In the genomic region with DNA sequence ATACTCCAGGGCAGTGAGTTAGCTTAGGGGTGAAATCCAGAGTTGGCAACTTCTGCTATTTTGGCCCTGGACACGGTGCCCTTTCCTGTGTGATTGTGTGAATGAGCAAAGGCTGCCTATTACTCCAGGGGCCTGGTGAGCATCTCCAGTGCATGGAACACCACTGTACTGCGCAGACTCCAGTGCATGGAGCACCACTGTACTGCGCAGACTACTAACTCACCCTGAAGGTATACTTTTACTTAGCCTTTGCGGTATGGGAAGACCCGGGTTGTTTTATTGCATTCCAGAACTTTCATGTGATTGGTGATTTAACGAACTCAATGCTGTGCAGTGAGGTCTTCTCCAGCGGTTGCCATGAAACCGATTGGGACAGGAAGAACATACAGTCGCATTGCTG, we compare ENCODE assay signal across 19 mouse cellular contexts. TPM values are rescaled to one million over a fixed set of nuclear protein-coding genes. Genes with fewer than 3 reads are reported as not detected.
A peak's percentile ranks its signal among the peaks of the same experiment; 100 is the strongest.
DNase-seq lines count a peak whose midpoint lies in the region; ATAC-seq and TF ChIP-seq lines count a peak whose summit lies in the region.
"Had no signal": no experiment of that assay in that cellular context is flagged by ENCODE, and none has a peak within 500 bp of the region (broad histone marks: within the 10 kb centered on the region; RNA-seq: fewer than 3 reads in every experiment).

No protein-coding gene starts in this region.

- no peak overlapping the region for H3K4me3 ChIP-seq in liver, embryonic 15.5 days (replicated peaks)
- no peak overlapping the region for H3K4me3 ChIP-seq in liver, embryonic 12.5 days
- H3K4me3 ChIP-seq in CH12.LX (replicated peaks in 1 of 3; ENCODE audit: low read depth in 2 of 3, low read length in 2 of 3, poor library complexity in 1 of 3): peak overlapping the region in 1 of 3 experiments; percentile 0
- H3K4me3 ChIP-seq in liver, postnatal 0 days (ENCODE audit: low read depth, low read length): no peak overlapping the region
- H3K4me3 ChIP-seq: hindbrain, embryonic 12.5 days; hindbrain, embryonic 15.5 days had no signal

- 85% methylated on average over 9 of the region's 9 CpGs for WGBS in liver, embryonic 15.5 days (ENCODE audit: insufficient replicate concordance)
- 86% methylated on average over 9 of the region's 9 CpGs for WGBS in liver, embryonic 12.5 days (ENCODE audit: insufficient replicate concordance)
- WGBS in liver, postnatal 0 days (ENCODE audit: insufficient replicate concordance): 88% methylated on average over 9 of the region's 9 CpGs

- TF ChIP-seq RAD21 in CH12.LX (IDR thresholded peaks at IDR 0.05; ENCODE audit: low read depth, low read length): no peak

- peaks cover 32% of the 10 kb centered on the region for H3K79me2 ChIP-seq in CH12.LX (replicated peaks; ENCODE audit: control insufficient read depth, extremely low read depth, insufficient read depth, poor library complexity, severe bottlenecking)

- no peak for TF ChIP-seq POLR2A in CH12.LX (IDR thresholded peaks at IDR 0.05; ENCODE audit: low read depth, low read length)

- H3K4me1 ChIP-seq in liver, embryonic 15.5 days (replicated peaks): peaks cover 64% of the 10 kb centered on the region
- H3K4me1 ChIP-seq in liver, embryonic 12.5 days: peaks cover 70% of the 10 kb centered on the region
- peaks cover 59 to 98% of the 10 kb centered on the region in 2 experiments for H3K4me1 ChIP-seq in CH12.LX (ENCODE audit: control insufficient read depth in 1 of 2, insufficient read depth in 2 of 2)
- H3K4me1 ChIP-seq in liver, postnatal 0 days (ENCODE audit: insufficient read depth): peaks cover 35% of the 10 kb centered on the region

- no peak overlapping the region for H3K9ac ChIP-seq in liver, embryonic 15.5 days
- no peak overlapping the region for H3K9ac ChIP-seq in liver, embryonic 12.5 days
- no peak overlapping the region for H3K9ac ChIP-seq in CH12.LX (ENCODE audit: insufficient read depth, low read depth)
- no peak overlapping the region for H3K9ac ChIP-seq in liver, postnatal 0 days (replicated peaks)
- H3K9ac ChIP-seq: forebrain, postnatal 0 days; hindbrain, embryonic 12.5 days; hindbrain, embryonic 15.5 days had no signal

- no peak overlapping the region for H3K4me2 ChIP-seq in liver, embryonic 15.5 days
- no peak overlapping the region for H3K4me2 ChIP-seq in liver, embryonic 12.5 days
- peak overlapping the region; percentile 53 for H3K4me2 ChIP-seq in CH12.LX (ENCODE audit: insufficient read depth, low read depth, poor library complexity, severe bottlenecking)
- no peak overlapping the region for H3K4me2 ChIP-seq in liver, postnatal 0 days (ENCODE audit: low read depth, low read length)
- H3K4me2 ChIP-seq: heart, embryonic 11.5 days; hindbrain, embryonic 12.5 days; hindbrain, embryonic 15.5 days had no signal

- H3K27ac ChIP-seq in liver, embryonic 15.5 days (replicated peaks): peak overlapping the region; percentile 25; the same call in 1 of the 2 replicates
- no peak overlapping the region for H3K27ac ChIP-seq in liver, embryonic 12.5 days
- peak overlapping the region; percentile 96 for H3K27ac ChIP-seq in CH12.LX (ENCODE audit: insufficient read depth, low read depth)
- peak overlapping the region; percentile 4; the same call in 1 of the 2 replicates for H3K27ac ChIP-seq in liver, postnatal 0 days (ENCODE audit: low read depth)
- H3K27ac ChIP-seq: hindbrain, embryonic 12.5 days; hindbrain, embryonic 15.5 days had no signal

- H3K27me3 ChIP-seq in liver, embryonic 15.5 days: no peaks in the 10 kb centered on the region
- no peaks in the 10 kb centered on the region for H3K27me3 ChIP-seq in liver, embryonic 12.5 days (replicated peaks)
- H3K27me3 ChIP-seq in CH12.LX (replicated peaks): no peaks in the 10 kb centered on the region
- no peaks in the 10 kb centered on the region for H3K27me3 ChIP-seq in liver, postnatal 0 days (ENCODE audit: insufficient read depth, low read length)
- H3K27me3 ChIP-seq: hindbrain, embryonic 12.5 days; hindbrain, embryonic 15.5 days had no signal

- no peak for TF ChIP-seq CTCF in CH12.LX (conservative IDR thresholded peaks at IDR 0.05 in 1 of 2, IDR thresholded peaks at IDR 0.05 in 1 of 2; ENCODE audit: low read depth in 2 of 2, low read length in 2 of 2)
- no peak for TF ChIP-seq CTCF in liver, postnatal 0 days (IDR thresholded peaks at IDR 0.05; ENCODE audit: low read depth)

- no peak for TF ChIP-seq EP300 in CH12.LX (IDR thresholded peaks at IDR 0.05; ENCODE audit: low read length)
- TF ChIP-seq EP300 in liver, postnatal 0 days (IDR thresholded peaks at IDR 0.05; ENCODE audit: low read depth): no peak

- peaks cover 30% of the 10 kb centered on the region for H3K36me3 ChIP-seq in liver, embryonic 15.5 days (replicated peaks)
- H3K36me3 ChIP-seq in liver, embryonic 12.5 days: peaks cover 52% of the 10 kb centered on the region
- peaks cover 0 to 37% of the 10 kb centered on the region in 2 experiments for H3K36me3 ChIP-seq in CH12.LX (replicated peaks in 1 of 2; ENCODE audit: control insufficient read depth in 1 of 2, insufficient read depth in 1 of 2, low read length in 1 of 2)
- H3K36me3 ChIP-seq in liver, postnatal 0 days (replicated peaks; ENCODE audit: insufficient read depth, low read length): no peaks in the 10 kb centered on the region
- H3K36me3 ChIP-seq: hindbrain, embryonic 15.5 days had no signal

- ATAC-seq in liver, embryonic 15.5 days (ENCODE audit: insufficient read depth): no peak
- no peak for ATAC-seq in liver, embryonic 12.5 days
- ATAC-seq in activated CD4-positive, CD25-positive, alpha-beta regulatory T cell, adult 4 months: peak; percentile 10
- no peak for ATAC-seq in liver, postnatal 0 days
- ATAC-seq: forebrain, embryonic 14.5 days; forebrain, postnatal 0 days had no signal

- in situ Hi-C loops in CH12.LX (cut with MboI; ENCODE audit: low pct_ligation_motif_present, low pct_unique_long_range_greater_than_20kb, low sequenced_read_pairs): loop anchor here (10.0 to 25.0 kb wide), 2 partner anchors 199 to 597 kb away; a partner anchor contains a TSS

- no peak for DNase-seq in CH12.LX (ENCODE audit: extremely low read depth)
- DNase-seq in liver, postnatal 0 days: no peak
- no peak for DNase-seq in kidney, postnatal 25 days
- no peak for DNase-seq in cerebellum, postnatal 10 days
- no peak for DNase-seq in layer of hippocampus, adult 8-10 months (ENCODE audit: low spot score in 2 of 2)
- DNase-seq: adrenal gland, postnatal 10 days; adrenal gland, postnatal 36 days; cerebellum, adult 11 months; cerebellum, adult 2 months; cerebellum, postnatal 14 days; forebrain, postnatal 0 days; heart, adult 11 months had no signal

- no peaks in the 10 kb centered on the region for H3K9me3 ChIP-seq in liver, embryonic 15.5 days (replicated peaks)
- H3K9me3 ChIP-seq in liver, embryonic 12.5 days (replicated peaks): no peaks in the 10 kb centered on the region
- no peaks in the 10 kb centered on the region for H3K9me3 ChIP-seq in CH12.LX (replicated peaks; ENCODE audit: low read length)
- no peaks in the 10 kb centered on the region for H3K9me3 ChIP-seq in liver, postnatal 0 days (ENCODE audit: low read length)
- H3K9me3 ChIP-seq: hindbrain, embryonic 12.5 days; hindbrain, embryonic 15.5 days had no signal

- dilution Hi-C loops in CH12.LX (cut with MboI; ENCODE audit: extremely low pct_ligation_motif_present, extremely low pct_unique_long_range_greater_than_20kb, low sequenced_read_pairs): no loop called here

TF ChIP-seq in CH12.LX, 34 proteins besides CTCF, POLR2A, EP300 and RAD21 (continues in another document):
- TF ChIP-seq ZC3H11A (IDR thresholded peaks at IDR 0.05; ENCODE audit: low read depth, low read length) (no peak), GABPA (IDR thresholded peaks at IDR 0.05; ENCODE audit: insufficient replicate concordance, low read depth, low read length) (no peak), BHLHE40 (IDR thresholded peaks at IDR 0.05; ENCODE audit: low read depth, low read length) (no peak), TCF12 (IDR thresholded peaks at IDR 0.05; ENCODE audit: low read depth, low read length) (no peak), RCOR1 (conservative IDR thresholded peaks at IDR 0.05; ENCODE audit: low read depth, low read length) (no peak), SIN3A (IDR thresholded peaks at IDR 0.05; ENCODE audit: low read length) (no peak), KAT2A (IDR thresholded peaks at IDR 0.05; ENCODE audit: insufficient replicate concordance, low read length) (no peak), E2F4 (IDR thresholded peaks at IDR 0.05; ENCODE audit: insufficient replicate concordance, low read depth, low read length) (no peak), JUN (IDR thresholded peaks at IDR 0.05; ENCODE audit: insufficient read depth, low read depth, low read length) (no peak), MEF2A (IDR thresholded peaks at IDR 0.05; ENCODE audit: borderline replicate concordance, low read depth, low read length) (no peak), NRF1 (IDR thresholded peaks at IDR 0.05; ENCODE audit: low read depth, low read length) (peak; percentile 60), MXI1 (IDR thresholded peaks at IDR 0.05; ENCODE audit: low read depth, low read length) (0 out of 2 replicates have a peak, but pooled peaks have one; percentile 17), UBTF (IDR thresholded peaks at IDR 0.05; ENCODE audit: low read depth, low read length) (no peak; the same call in 1 of the 2 replicates), POLR2AphosphoS2 (IDR thresholded peaks at IDR 0.05; ENCODE audit: low read depth, low read length) (no peak), IRF4 (IDR thresholded peaks at IDR 0.05; ENCODE audit: low read depth, low read length) (no peak), USF2 (conservative IDR thresholded peaks at IDR 0.05; ENCODE audit: low read depth, low read length) (no peak), MAZ (IDR thresholded peaks at IDR 0.05; ENCODE audit: low read depth, low read length) (0 out of 2 replicates have a peak, but pooled peaks have one; percentile 56), ZNF384 (IDR thresholded peaks at IDR 0.05; ENCODE audit: low read depth, low read length) (no peak), TBP (conservative IDR thresholded peaks at IDR 0.05; ENCODE audit: low read depth, low read length) (no peak), SMC3 (IDR thresholded peaks at IDR 0.05; ENCODE audit: low read depth, low read length) (no peak), ZKSCAN1 (IDR thresholded peaks at IDR 0.05; ENCODE audit: borderline replicate concordance, low read depth, low read length) (no peak)

RNA-seq across cellular contexts. Expression of a gene that starts 47.2 kb away (rescaled TPM):
- 25.7 and 25.8 TPM in 2 replicates for polyA plus RNA-seq in liver, embryonic 15.5 days (2015; fragmentation: Nextera tagmentation; extraction: Ambion mirVana)
- 31.6 and 35.2 TPM in 2 replicates for polyA plus RNA-seq in liver, embryonic 12.5 days (2016; fragmentation: Nextera tagmentation; extraction: Ambion mirVana)
- total RNA-seq in CH12.LX (2012; rRNA removed) (74.2 and 83.2 TPM in 2 replicates), CH12.LX (2014; rRNA removed) (32.0 and 34.7 TPM in 2 replicates)
- 44.0 and 44.5 TPM in 2 replicates for polyA plus RNA-seq in CH12.LX (2012; ENCODE audit: insufficient read length, low read depth)
- polyA plus RNA-seq in activated CD4-positive, CD25-positive, alpha-beta regulatory T cell, adult 4 months (2017; shearing (Covaris generic)): 10 to 100 TPM; 15.7 to 24.8 TPM
- 9.3 and 10.2 TPM in 2 replicates for polyA plus RNA-seq in liver, postnatal 0 days (2015; fragmentation: Nextera tagmentation; extraction: Ambion mirVana)
- total RNA-seq in layer of hippocampus, adult 8-10 months (2022): 10 to 100 TPM; 63.1 to 76.5 (median 71.2) TPM
